8 mouse cellular contexts compared by ENCODE assay signal in the genomic region with DNA sequence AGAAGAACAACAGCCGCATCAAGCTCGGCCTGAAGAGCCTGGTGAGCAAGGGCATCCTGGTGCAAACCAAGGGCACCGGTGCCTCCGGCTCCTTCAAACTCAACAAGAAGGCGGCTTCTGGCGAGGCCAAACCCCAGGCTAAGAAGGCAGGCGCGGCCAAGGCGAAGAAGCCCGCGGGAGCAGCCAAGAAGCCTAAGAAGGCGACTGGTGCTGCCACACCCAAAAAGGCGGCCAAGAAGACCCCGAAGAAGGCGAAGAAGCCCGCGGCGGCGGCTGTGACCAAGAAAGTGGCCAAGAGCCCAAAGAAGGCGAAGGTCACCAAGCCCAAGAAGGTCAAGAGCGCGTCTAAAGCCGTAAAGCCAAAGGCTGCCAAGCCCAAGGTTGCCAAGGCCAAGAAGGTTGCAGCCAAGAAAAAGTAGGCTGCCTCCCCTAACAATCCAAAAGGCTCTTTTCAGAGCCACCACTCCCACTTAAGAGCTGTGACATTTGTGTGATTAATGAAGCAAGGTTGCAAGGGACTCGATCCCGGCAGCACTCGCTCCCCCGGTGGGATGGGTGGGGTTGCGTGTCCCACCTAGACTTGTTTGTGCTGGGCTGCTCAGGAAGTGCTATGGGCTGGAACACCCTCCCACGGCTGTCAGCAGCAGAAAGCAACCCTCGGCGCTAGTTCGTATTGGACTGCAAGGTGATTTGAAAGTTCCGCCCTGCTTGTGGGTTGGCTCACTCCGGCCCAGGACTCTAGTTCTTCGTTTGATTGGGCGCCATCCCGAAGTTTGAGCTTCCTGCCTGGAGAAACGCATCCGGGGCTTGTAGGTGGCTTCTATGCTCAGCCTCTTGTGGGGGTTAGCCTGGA. TPM values are rescaled to one million over a fixed set of nuclear protein-coding genes. Genes with fewer than 3 reads are reported as not detected.
DNase-seq lines count a peak whose midpoint lies in the region; ATAC-seq and TF ChIP-seq lines count a peak whose summit lies in the region.

No protein-coding gene starts in this region.

- WGBS in forebrain, embryonic 13.5 days: 1% methylated on average over 39 of the region's 39 CpGs
- WGBS in liver, embryonic 15.5 days (ENCODE audit: insufficient replicate concordance): under 1% methylated on average over 39 of the region's 39 CpGs
- under 1% methylated on average over 38 of the region's 39 CpGs for WGBS in neural tube, embryonic 11.5 days
- WGBS in stomach, postnatal 0 days: 0% methylated on average over 38 of the region's 39 CpGs

- peaks cover 28% of the 10 kb centered on the region for H3K4me1 ChIP-seq in E14TG2a.4 (replicated peaks; ENCODE audit: low read depth, low read length)
- H3K4me1 ChIP-seq in forebrain, embryonic 13.5 days: peaks cover 21% of the 10 kb centered on the region
- peaks cover 35% of the 10 kb centered on the region for H3K4me1 ChIP-seq in liver, embryonic 15.5 days (replicated peaks)
- H3K4me1 ChIP-seq in neural tube, embryonic 11.5 days (ENCODE audit: control insufficient read depth, insufficient read depth, low read length): peaks cover 6% of the 10 kb centered on the region; the same call in 1 of the 2 replicates
- H3K4me1 ChIP-seq in stomach, postnatal 0 days (replicated peaks; ENCODE audit: control insufficient read depth, insufficient read depth): no peaks in the 10 kb centered on the region

- no peaks in the 10 kb centered on the region for H3K9me3 ChIP-seq in E14TG2a.4 (ENCODE audit: low read length)
- no peaks in the 10 kb centered on the region for H3K9me3 ChIP-seq in forebrain, embryonic 13.5 days (replicated peaks)
- H3K9me3 ChIP-seq in liver, embryonic 15.5 days (replicated peaks): no peaks in the 10 kb centered on the region
- no peaks in the 10 kb centered on the region for H3K9me3 ChIP-seq in neural tube, embryonic 11.5 days (ENCODE audit: control insufficient read depth, low read length)
- no peaks in the 10 kb centered on the region for H3K9me3 ChIP-seq in stomach, postnatal 0 days (ENCODE audit: control insufficient read depth, low read length)

- no peaks in the 10 kb centered on the region for H3K36me3 ChIP-seq in E14TG2a.4 (ENCODE audit: insufficient read depth, low read length)
- no peaks in the 10 kb centered on the region for H3K36me3 ChIP-seq in forebrain, embryonic 13.5 days (ENCODE audit: poor library complexity, severe bottlenecking)
- H3K36me3 ChIP-seq in liver, embryonic 15.5 days (replicated peaks): no peaks in the 10 kb centered on the region
- no peaks in the 10 kb centered on the region for H3K36me3 ChIP-seq in neural tube, embryonic 11.5 days (ENCODE audit: control insufficient read depth, insufficient read depth, low read length)
- no peaks in the 10 kb centered on the region for H3K36me3 ChIP-seq in stomach, postnatal 0 days (ENCODE audit: control insufficient read depth, insufficient read depth, low read length)

- TF ChIP-seq CTCF in E14TG2a.4 (conservative IDR thresholded peaks at IDR 0.05; ENCODE audit: low read length): no peak
- no peak for TF ChIP-seq CTCF in stomach, postnatal 0 days (IDR thresholded peaks at IDR 0.05; ENCODE audit: low read depth)

- peak; percentile 42 for TF ChIP-seq EP300 in stomach, postnatal 0 days (optimal IDR thresholded peaks at IDR 0.05)

- peak overlapping the region; percentile 98 for H3K4me2 ChIP-seq in forebrain, embryonic 13.5 days
- H3K4me2 ChIP-seq in liver, embryonic 15.5 days: peak overlapping the region; percentile 81
- H3K4me2 ChIP-seq in neural tube, embryonic 11.5 days (ENCODE audit: low read depth): peak overlapping the region; percentile 93
- H3K4me2 ChIP-seq in stomach, postnatal 0 days (replicated peaks; ENCODE audit: low read depth): peak overlapping the region; percentile 84

- intact Hi-C loops in heart, postnatal 10 days (cut with DNase I): loop anchor here (5.0 to 10.0 kb wide), 3 partner anchors 54 to 307 kb away; a partner anchor contains a TSS

- DNase-seq in heart, postnatal 10 days: peak; percentile 94 to 97
- peak; percentile 91 to 94 for DNase-seq in kidney, postnatal 4 days
- DNase-seq in neural tube, embryonic 11.5 days (ENCODE audit: low spot score): peak; percentile 90
- peak; percentile 93 for DNase-seq in stomach, postnatal 0 days (ENCODE audit: low spot score)

- peak; percentile 97 for ATAC-seq in cerebellum, adult (ENCODE audit: insufficient number of reproducible peaks, low FRiP score, low TSS enrichment)
- ATAC-seq in forebrain, embryonic 13.5 days: peak; percentile 90
- ATAC-seq in liver, embryonic 15.5 days (ENCODE audit: insufficient read depth): peak; percentile 81
- ATAC-seq in neural tube, embryonic 11.5 days (ENCODE audit: insufficient read depth, low FRiP score, low TSS enrichment): peak; percentile 82
- peak; percentile 85 for ATAC-seq in stomach, postnatal 0 days (ENCODE audit: low FRiP score, low TSS enrichment)

- peak overlapping the region; percentile 92 for H3K9ac ChIP-seq in forebrain, embryonic 13.5 days
- H3K9ac ChIP-seq in liver, embryonic 15.5 days: peak overlapping the region; percentile 87
- H3K9ac ChIP-seq in neural tube, embryonic 11.5 days (ENCODE audit: low read length): peak overlapping the region; percentile 81
- H3K9ac ChIP-seq in stomach, postnatal 0 days (ENCODE audit: low read length): peak overlapping the region; percentile 88

- H3K4me3 ChIP-seq in E14TG2a.4 (replicated peaks; ENCODE audit: low read length): peak overlapping the region; percentile 81
- peak overlapping the region; percentile 57 for H3K4me3 ChIP-seq in forebrain, embryonic 13.5 days
- H3K4me3 ChIP-seq in liver, embryonic 15.5 days (replicated peaks): peak overlapping the region; percentile 60
- H3K4me3 ChIP-seq in neural tube, embryonic 11.5 days (ENCODE audit: low read depth, low read length): peak overlapping the region; percentile 52
- H3K4me3 ChIP-seq in stomach, postnatal 0 days (ENCODE audit: low read depth, low read length): peak overlapping the region; percentile 55

- no peaks in the 10 kb centered on the region for H3K27me3 ChIP-seq in E14TG2a.4 (ENCODE audit: insufficient read depth, low read length)
- no peaks in the 10 kb centered on the region for H3K27me3 ChIP-seq in forebrain, embryonic 13.5 days
- no peaks in the 10 kb centered on the region for H3K27me3 ChIP-seq in liver, embryonic 15.5 days
- H3K27me3 ChIP-seq in neural tube, embryonic 11.5 days (ENCODE audit: control insufficient read depth, insufficient read depth, low read length): no peaks in the 10 kb centered on the region
- no peaks in the 10 kb centered on the region for H3K27me3 ChIP-seq in stomach, postnatal 0 days (ENCODE audit: control insufficient read depth, insufficient read depth, low read length)

- peak overlapping the region; percentile 98 for H3K27ac ChIP-seq in forebrain, embryonic 13.5 days
- peak overlapping the region; percentile 100 for H3K27ac ChIP-seq in liver, embryonic 15.5 days (replicated peaks)
- peak overlapping the region; percentile 98 for H3K27ac ChIP-seq in neural tube, embryonic 11.5 days (ENCODE audit: low read depth, low read length)
- peak overlapping the region; percentile 96 for H3K27ac ChIP-seq in stomach, postnatal 0 days (replicated peaks)

RNA-seq across cellular contexts. Expression of a gene that starts 0.7 kb away (rescaled TPM):
- 17.8 and 20.5 TPM in 2 replicates for polyA plus RNA-seq in forebrain, embryonic 13.5 days (2015; fragmentation: Nextera tagmentation; extraction: Ambion mirVana)
- total RNA-seq in heart, postnatal 10 days (2021): 100 to 1,000 TPM; 299 to 383 TPM
- 81.0 and 85.5 TPM in 2 replicates for polyA plus RNA-seq in liver, embryonic 15.5 days (2015; fragmentation: Nextera tagmentation; extraction: Ambion mirVana)
- polyA plus RNA-seq in neural tube, embryonic 11.5 days (2014; fragmentation: Nextera tagmentation; extraction: Ambion mirVana): 12.2 and 15.3 TPM in 2 replicates
- polyA plus RNA-seq in stomach, postnatal 0 days (2015; fragmentation: Nextera tagmentation; extraction: Ambion mirVana): 96.1 and 104 TPM in 2 replicates

RNA-seq across cellular contexts. Expression of a gene that starts 6.1 kb away (rescaled TPM):
- polyA plus RNA-seq in forebrain, embryonic 13.5 days (2015; fragmentation: Nextera tagmentation; extraction: Ambion mirVana): 8.8 and 10.8 TPM in 2 replicates
- 100 to 1,000 TPM in 1 of 2 experiments, 10 to 100 TPM in 1; 84.0 to 101 TPM for total RNA-seq in heart, postnatal 10 days (2021)
- 6.4 and 7.3 TPM in 2 replicates for polyA plus RNA-seq in liver, embryonic 15.5 days (2015; fragmentation: Nextera tagmentation; extraction: Ambion mirVana)
- polyA plus RNA-seq in neural tube, embryonic 11.5 days (2014; fragmentation: Nextera tagmentation; extraction: Ambion mirVana): 8.3 and 10.6 TPM in 2 replicates
- 1.2 and 1.8 TPM in 2 replicates for polyA plus RNA-seq in stomach, postnatal 0 days (2015; fragmentation: Nextera tagmentation; extraction: Ambion mirVana)

RNA-seq across cellular contexts. Expression of a gene that starts 7.2 kb away (rescaled TPM):
- 3.0 and 5.5 TPM in 2 replicates for polyA plus RNA-seq in forebrain, embryonic 13.5 days (2015; fragmentation: Nextera tagmentation; extraction: Ambion mirVana)
- total RNA-seq in heart, postnatal 10 days (2021): 100 to 1,000 TPM; 105 to 106 TPM
- polyA plus RNA-seq in liver, embryonic 15.5 days (2015; fragmentation: Nextera tagmentation; extraction: Ambion mirVana): 5.6 and 5.7 TPM in 2 replicates
- 2.4 and 2.9 TPM in 2 replicates for polyA plus RNA-seq in neural tube, embryonic 11.5 days (2014; fragmentation: Nextera tagmentation; extraction: Ambion mirVana)
- 0.40 and 0.91 TPM in 2 replicates for polyA plus RNA-seq in stomach, postnatal 0 days (2015; fragmentation: Nextera tagmentation; extraction: Ambion mirVana)

RNA-seq across cellular contexts. Expression of a gene that starts 11.6 kb away (rescaled TPM):
- polyA plus RNA-seq in forebrain, embryonic 13.5 days (2015; fragmentation: Nextera tagmentation; extraction: Ambion mirVana): 58.6 and 70.5 TPM in 2 replicates
- total RNA-seq in heart, postnatal 10 days (2021): 100 to 1,000 TPM; 166 to 169 TPM
- polyA plus RNA-seq in liver, embryonic 15.5 days (2015; fragmentation: Nextera tagmentation; extraction: Ambion mirVana): 60.0 and 64.5 TPM in 2 replicates
- 33.1 and 47.3 TPM in 2 replicates for polyA plus RNA-seq in neural tube, embryonic 11.5 days (2014; fragmentation: Nextera tagmentation; extraction: Ambion mirVana)
- 7.3 and 15.7 TPM in 2 replicates for polyA plus RNA-seq in stomach, postnatal 0 days (2015; fragmentation: Nextera tagmentation; extraction: Ambion mirVana)

RNA-seq across cellular contexts. Expression of a gene that starts 12.8 kb away (rescaled TPM):
- polyA plus RNA-seq in forebrain, embryonic 13.5 days (2015; fragmentation: Nextera tagmentation; extraction: Ambion mirVana): 17.0 and 19.6 TPM in 2 replicates
- total RNA-seq in heart, postnatal 10 days (2021): 100 to 1,000 TPM; 221 to 266 TPM
- 13.6 and 15.4 TPM in 2 replicates for polyA plus RNA-seq in liver, embryonic 15.5 days (2015; fragmentation: Nextera tagmentation; extraction: Ambion mirVana)
- 6.2 and 8.4 TPM in 2 replicates for polyA plus RNA-seq in neural tube, embryonic 11.5 days (2014; fragmentation: Nextera tagmentation; extraction: Ambion mirVana)
- 3.9 and 6.7 TPM in 2 replicates for polyA plus RNA-seq in stomach, postnatal 0 days (2015; fragmentation: Nextera tagmentation; extraction: Ambion mirVana)

Comparison
In these comparisons a context has a peak if more than half of its experiments do, and no peak if none do; other contexts are left out.
1. Peak in every context shown above with its lines: DNase-seq, ATAC-seq, H3K4me3 ChIP-seq and H3K27ac ChIP-seq.